Mouse (Mus musculus) kidney, adult 2 months (tissue): ENCODE data around the gene 1700011L22Rik. TPM values are rescaled to one million over a fixed set of nuclear protein-coding genes. Genes with fewer than 3 reads are reported as not detected.

Experiments
- DNase-seq: peaks from one replicate; pipeline ENCODE4 v3.0.0; 2021
- H3K27ac ChIP-seq: fragments of 200-500 bp; 2 replicates; pipeline ENCODE4 v1.5.1; 2012; ENCODE audit warnings: low read depth, low read length, control low read depth, inconsistent platforms; ENCODE audit not compliant: insufficient read depth
- H3K27me3 ChIP-seq: fragments of 200-500 bp; replicated peaks from 2 replicates; pipeline ENCODE4 v1.6.1; 2012; ENCODE audit warnings: mild to moderate bottlenecking, moderate library complexity, low read length, inconsistent platforms; ENCODE audit not compliant: control insufficient read depth, insufficient read depth
- H3K36me3 ChIP-seq: fragments of 200-500 bp; 2 replicates; pipeline ENCODE4 v1.6.1; 2012; ENCODE audit warnings: mild to moderate bottlenecking, moderate library complexity, low read length, inconsistent platforms; ENCODE audit not compliant: control insufficient read depth, insufficient read depth
- H3K4me1 ChIP-seq: fragments of 200-500 bp; 2 replicates; pipeline ENCODE4 v1.6.1; 2011; ENCODE audit warnings: low read length; ENCODE audit not compliant: control insufficient read depth, insufficient read depth
- H3K4me3 ChIP-seq: fragments of 200-500 bp; 2 replicates; pipeline ENCODE4 v1.5.1; 2011; ENCODE audit warnings: mild to moderate bottlenecking, low read depth, low read length, control low read depth; ENCODE audit not compliant: insufficient read depth
- CTCF ChIP-seq: fragments of 200-500 bp; conservative IDR thresholded peaks from 2 replicates; pipeline ENCODE4 v1.5.1; 2011; ENCODE audit warnings: low read depth, mild to moderate bottlenecking, control low read depth, low read length, moderate library complexity, mixed read lengths; ENCODE audit not compliant: insufficient read depth, insufficient read length
- POLR2A ChIP-seq: fragments of 200-500 bp; IDR thresholded peaks from one replicate; pipeline ENCODE4 v1.6.1; 2011; ENCODE audit warnings: low read depth, low read length, control low read depth
- WGBS: fragments of 180-500 bp; shearing (Covaris S2); methylation state at CpG from one replicate; pipeline ENCODE4 v1.1.7; 2018; 5-methylcytosine and 5-hydroxymethylcytosine counted together
- polyA plus RNA-seq: library from polyadenylated mRNA; depleted of rRNA; stranded (reverse); fragments of >200 nt; gene quantifications from 2 replicates; pipeline ENCODE4 v1.2.3, GENCODE M21; 2012

The 1700011L22Rik gene
- polyA plus RNA-seq, 1 experiment = not detected

GRCm38 (mm10) chr8:79273776-79274175, 25.4 kb upstream of the 1700011L22Rik start:
- Histone ChIP-seq H3K27me3 (no peaks in the 10 kb centered on the region), H3K27ac (no peak overlapping the region), H3K4me1 (no peaks in the 10 kb centered on the region), H3K4me3 (no peak overlapping the region), H3K36me3 (no peaks in the 10 kb centered on the region; the same call in 1 of the 2 replicates)
- no peak for DNase-seq
- 91% methylated on average over 6 of the region's 6 CpGs for WGBS
- no peak for TF ChIP-seq POLR2A
- TF ChIP-seq CTCF = no peak

- Histone ChIP-seq H3K4me3 (no peak overlapping the region), H3K27ac (no peak overlapping the region), H3K4me1 (no peaks in the 10 kb centered on the region), H3K27me3 (no peaks in the 10 kb centered on the region), H3K36me3 (no peaks in the 10 kb centered on the region; the same call in 1 of the 2 replicates)
- TF ChIP-seq POLR2A = no peak
- no peak for TF ChIP-seq CTCF
- DNase-seq = no peak
- 88% methylated on average over 4 of the region's 4 CpGs for WGBS
Observed at GRCm38 (mm10) chr8:79272676-79273075, 24.3 kb upstream of the 1700011L22Rik start.

DNA sequence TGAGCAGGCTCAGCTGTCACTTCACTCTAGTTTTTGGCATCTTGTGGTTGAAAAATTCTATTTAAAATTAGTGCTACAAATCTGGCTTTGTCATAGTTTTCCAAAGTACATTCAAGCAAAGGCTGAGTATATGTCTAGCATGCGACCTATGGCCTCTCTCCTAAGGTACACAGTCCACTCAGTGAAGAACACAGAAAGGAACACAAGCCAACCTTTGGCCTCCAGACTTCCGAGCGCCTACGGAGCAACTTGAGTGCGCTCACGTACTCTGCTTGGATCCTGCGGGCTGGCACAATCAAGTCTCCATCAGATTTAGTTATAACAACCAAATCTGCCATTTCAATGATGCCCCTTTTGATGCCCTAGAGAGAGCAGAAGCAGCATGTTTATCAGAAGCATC, 20.6 kb upstream of the 1700011L22Rik start:
- Histone ChIP-seq H3K4me1 (no peaks in the 10 kb centered on the region), H3K36me3 (no peaks in the 10 kb centered on the region; the same call in 1 of the 2 replicates), H3K27me3 (no peaks in the 10 kb centered on the region), H3K27ac (no peak overlapping the region), H3K4me3 (no peak overlapping the region)
- 74% methylated on average over 7 of the region's 7 CpGs for WGBS
- peak; percentile 70 for DNase-seq
- TF ChIP-seq POLR2A (no peak), CTCF (no peak)

GRCm38 (mm10) chr8:79261920-79262319, 13.6 kb upstream of the 1700011L22Rik start:
- Histone ChIP-seq H3K4me1 (no peaks in the 10 kb centered on the region), H3K27me3 (no peaks in the 10 kb centered on the region), H3K4me3 (no peak overlapping the region), H3K27ac (no peak overlapping the region), H3K36me3 (no peaks in the 10 kb centered on the region)
- DNase-seq = no peak
- 94% methylated on average over 5 of the region's 5 CpGs for WGBS
- TF ChIP-seq CTCF (no peak), POLR2A (no peak)

- 67% methylated on average over 8 of the region's 8 CpGs for WGBS
- Histone ChIP-seq H3K36me3 (no peaks in the 10 kb centered on the region), H3K27me3 (no peaks in the 10 kb centered on the region), H3K4me1 (no peaks in the 10 kb centered on the region), H3K4me3 (no peak overlapping the region), H3K27ac (no peak overlapping the region)
- TF ChIP-seq CTCF (no peak), POLR2A (no peak)
- DNase-seq = no peak
Observed at GRCm38 (mm10) chr8:79256076-79256705, 7.8 kb upstream of the 1700011L22Rik start.

GRCm38 (mm10) chr8:79253742-79254141, 5.4 kb upstream of the 1700011L22Rik start:
- H3K36me3 ChIP-seq = no peaks in the 10 kb centered on the region
- no peak for DNase-seq
- H3K4me3 ChIP-seq = no peak overlapping the region
- TF ChIP-seq POLR2A (no peak), CTCF (no peak)
- H3K27ac ChIP-seq = no peak overlapping the region
- WGBS = 91% methylated on average over 6 of the region's 6 CpGs
- H3K4me1 ChIP-seq = no peaks in the 10 kb centered on the region
- H3K27me3 ChIP-seq = no peaks in the 10 kb centered on the region

- Histone ChIP-seq H3K4me3 (no peak overlapping the region), H3K27me3 (no peaks in the 10 kb centered on the region), H3K36me3 (no peaks in the 10 kb centered on the region), H3K27ac (no peak overlapping the region), H3K4me1 (no peaks in the 10 kb centered on the region)
- DNase-seq = no peak
- TF ChIP-seq POLR2A = no peak
- TF ChIP-seq CTCF = no peak
- WGBS = 91% methylated on average over 2 of the region's 2 CpGs
Observed at GRCm38 (mm10) chr8:79243422-79243821, 4.9 kb downstream of the 1700011L22Rik start.
